Mouse (Mus musculus) MEL (cell line): ENCODE data around the gene Fhad1. TPM values are rescaled to one million over a fixed set of nuclear protein-coding genes. Genes with fewer than 3 reads are reported as not detected.

Source experiments
- DNase-seq: peaks from one replicate; pipeline ENCODE4 v3.0.0; 2011; ENCODE audit warnings: low read depth, low spot score
- H3K27ac ChIP-seq: 2 replicates; pipeline ENCODE4 v1.5.1; 2012; ENCODE audit warnings: low read depth, mild to moderate bottlenecking, control low read depth, low read length, moderate library complexity; ENCODE audit not compliant: control insufficient read depth
- H3K27me3 ChIP-seq, 2 experiments: fragments of 150-350 bp in 1 of 2; sonication (generic) in 1 of 2; 2 replicates each; pipeline ENCODE4 v1.6.1; 2012; ENCODE audit warnings: low read length in 2 of 2, mild to moderate bottlenecking in 2 of 2, improper control_type of control experiment in 1 of 2, moderate library complexity in 1 of 2; ENCODE audit not compliant: insufficient read depth in 2 of 2, control insufficient read depth in 1 of 2
- H3K36me3 ChIP-seq, 2 experiments: 2 replicates each; pipeline ENCODE4 v1.6.1; 2012 to 2014; ENCODE audit warnings: low read length in 2 of 2, improper control_type of control experiment in 1 of 2, inconsistent platforms in 1 of 2, mild to moderate bottlenecking in 1 of 2; ENCODE audit not compliant: insufficient read depth in 2 of 2, control insufficient read depth in 1 of 2
- H3K4me1 ChIP-seq, 2 experiments: fragments of 150-350 bp in 1 of 2; sonication (generic) in 1 of 2; 2 replicates each; pipeline ENCODE4 v1.6.1; 2012; ENCODE audit warnings: low read length in 2 of 2, improper control_type of control experiment in 1 of 2, mild to moderate bottlenecking in 1 of 2; ENCODE audit not compliant: insufficient read depth in 2 of 2, control insufficient read depth in 1 of 2
- H3K4me3 ChIP-seq, 2 experiments: fragments of 150-350 bp in 1 of 2; sonication (generic) in 1 of 2; 2 replicates each; pipeline ENCODE4 v1.5.1; 2012; ENCODE audit warnings: low read depth in 2 of 2, low read length in 2 of 2, mild to moderate bottlenecking in 2 of 2, moderate library complexity in 2 of 2, control low read depth in 1 of 2, improper control_type of control experiment in 1 of 2; ENCODE audit not compliant: control insufficient read depth in 1 of 2, insufficient read depth in 1 of 2
- H3K79me2 ChIP-seq: 2 replicates; pipeline ENCODE4 v1.6.1; 2012; ENCODE audit warnings: mild to moderate bottlenecking, low read length, moderate library complexity; ENCODE audit not compliant: control insufficient read depth, poor library complexity, insufficient read depth
- H3K9ac ChIP-seq: 2 replicates; pipeline ENCODE4 v1.6.1; 2012; ENCODE audit warnings: low read depth, mild to moderate bottlenecking, control low read depth, low read length, moderate library complexity; ENCODE audit not compliant: control insufficient read depth, poor library complexity, severe bottlenecking
- H3K9me3 ChIP-seq: fragments of 150-350 bp; sonication (generic); replicated peaks from 2 replicates; pipeline ENCODE4 v1.6.1; 2012; ENCODE audit warnings: mild to moderate bottlenecking, low read length, improper control_type of control experiment, moderate library complexity; ENCODE audit not compliant: insufficient read depth
- BHLHE40 ChIP-seq: IDR thresholded peaks from 2 replicates; pipeline ENCODE4 v1.6.1; 2012; ENCODE audit warnings: low read depth, mild to moderate bottlenecking, inconsistent platforms, low read length, improper control_type of control experiment, borderline replicate concordance
- CHD1 ChIP-seq: IDR thresholded peaks from 2 replicates; pipeline ENCODE4 v1.6.1; 2012; ENCODE audit warnings: low read depth, mild to moderate bottlenecking, inconsistent platforms, low read length, improper control_type of control experiment
- E2F4 ChIP-seq: IDR thresholded peaks from 2 replicates; pipeline ENCODE4 v1.6.1; 2011; ENCODE audit warnings: low read depth, low read length, improper control_type of control experiment, borderline replicate concordance
- ETS1 ChIP-seq: IDR thresholded peaks from 2 replicates; pipeline ENCODE4 v1.6.1; 2012; ENCODE audit warnings: low read depth, mild to moderate bottlenecking, inconsistent platforms, low read length, improper control_type of control experiment, moderate library complexity
- JUND ChIP-seq: IDR thresholded peaks from 2 replicates; pipeline ENCODE4 v1.6.1; 2011; ENCODE audit warnings: low read depth, mild to moderate bottlenecking, improper control_type of control experiment, low read length
- MAX ChIP-seq: IDR thresholded peaks from 2 replicates; pipeline ENCODE4 v1.6.1; 2011; ENCODE audit warnings: low read length, improper control_type of control experiment
- MXI1 ChIP-seq: IDR thresholded peaks from 2 replicates; pipeline ENCODE4 v1.6.1; 2011; ENCODE audit warnings: mild to moderate bottlenecking, low read depth, low read length, improper control_type of control experiment
- POLR2A ChIP-seq, 2 experiments: IDR thresholded peaks; 2 replicates each; pipeline ENCODE4 v1.6.1; 2011 to 2012; ENCODE audit warnings: low read length in 2 of 2, mild to moderate bottlenecking in 2 of 2, control low read depth in 1 of 2, improper control_type of control experiment in 1 of 2, low read depth in 1 of 2, moderate library complexity in 1 of 2; ENCODE audit not compliant: control insufficient read depth in 1 of 2, insufficient read depth in 1 of 2, poor library complexity in 1 of 2
- RAD21 ChIP-seq: IDR thresholded peaks from 2 replicates; pipeline ENCODE4 v1.6.1; 2011; ENCODE audit warnings: mild to moderate bottlenecking, low read depth, low read length, improper control_type of control experiment
- RCOR1 ChIP-seq: IDR thresholded peaks from 2 replicates; pipeline ENCODE4 v1.6.1; 2012; ENCODE audit warnings: low read depth, mild to moderate bottlenecking, inconsistent platforms, low read length, improper control_type of control experiment
- SIN3A ChIP-seq: IDR thresholded peaks from 2 replicates; pipeline ENCODE4 v1.6.1; 2012; ENCODE audit warnings: low read length, improper control_type of control experiment, inconsistent platforms
- TAL1 ChIP-seq: IDR thresholded peaks from 2 replicates; pipeline ENCODE4 v1.6.1; 2012; ENCODE audit warnings: mild to moderate bottlenecking, inconsistent platforms, low read length, moderate library complexity, mixed read lengths
- UBTF ChIP-seq: IDR thresholded peaks from 2 replicates; pipeline ENCODE4 v1.6.1; 2012; ENCODE audit warnings: low read depth, mild to moderate bottlenecking, inconsistent platforms, low read length, improper control_type of control experiment, moderate library complexity, borderline replicate concordance; ENCODE audit not compliant: insufficient read depth
- USF1 ChIP-seq: IDR thresholded peaks from 2 replicates; pipeline ENCODE4 v1.6.1; 2014; ENCODE audit warnings: low read depth, mild to moderate bottlenecking, inconsistent platforms, low read length, improper control_type of control experiment, moderate library complexity
- ZC3H11A ChIP-seq: IDR thresholded peaks from 2 replicates; pipeline ENCODE4 v1.6.1; 2012; ENCODE audit warnings: low read depth, mild to moderate bottlenecking, inconsistent platforms, low read length, improper control_type of control experiment
- ZMIZ1 ChIP-seq: IDR thresholded peaks from 2 replicates; pipeline ENCODE4 v1.6.1; 2012; ENCODE audit warnings: low read depth, mild to moderate bottlenecking, inconsistent platforms, low read length, improper control_type of control experiment, moderate library complexity
- polyA plus RNA-seq, 2 experiments: library from polyadenylated mRNA; stranded (reverse) in 1 of 2; unstranded in 1 of 2; fragments of >175 nt in 1 of 2; fragments of >200 nt in 1 of 2; gene quantifications; 2 replicates each; pipeline versions ENCODE4 v1.2.1 to v1.2.4; 2012; ENCODE audit warnings: low replicate concordance in 2 of 2, low read depth in 1 of 2; ENCODE audit not compliant: insufficient read length in 2 of 2, insufficient read depth in 1 of 2, missing spikeins in 1 of 2
- total RNA-seq: library from RNA; depleted of rRNA; stranded (reverse); fragments of 300-350 nt; gene quantifications from 2 replicates; pipeline ENCODE4 v1.2.3, GENCODE M21; 2012

Gene Fhad1
- total and polyA plus RNA-seq, 3 experiments = not detected

- no peaks in the 10 kb centered on the region for H3K79me2 ChIP-seq
- H3K36me3 ChIP-seq = no peaks in the 10 kb centered on the region
- no peak overlapping the region for H3K27ac ChIP-seq
- H3K4me3 ChIP-seq = no peak overlapping the region
- DNase-seq = no peak
- H3K4me1 ChIP-seq = no peaks in the 10 kb centered on the region
- TF ChIP-seq ZC3H11A = no peak
- TF ChIP-seq POLR2A (IDR thresholded peaks at IDR 0.05; ENCODE audit: control insufficient read depth in 1 of 2, insufficient read depth in 1 of 2, low read depth in 1 of 2, low read length in 2 of 2, poor library complexity in 1 of 2) = no peak
- TF ChIP-seq RCOR1 = no peak
- no peak for TF ChIP-seq JUND
- no peak for TF ChIP-seq ZMIZ1
- no peak for TF ChIP-seq TAL1
- no peak for TF ChIP-seq CHD1
- no peak for TF ChIP-seq MXI1
- no peak for TF ChIP-seq USF1
- TF ChIP-seq MAX = no peak
- no peaks in the 10 kb centered on the region for H3K27me3 ChIP-seq
- H3K9ac ChIP-seq = no peak overlapping the region
- H3K9me3 ChIP-seq = no peaks in the 10 kb centered on the region
Measured at GRCm38 (mm10) chr4:142054580-142054979, 39.7 kb upstream of the Fhad1 start.

GRCm38 (mm10) chr4:142053661-142054448 is 39.0 kb upstream of the Fhad1 start:
- H3K9ac ChIP-seq = no peak overlapping the region
- TF ChIP-seq SIN3A (no peak), ETS1 (no peak), MXI1 (no peak)

GRCm38 (mm10) chr4:142053261-142053660 is 38.4 kb upstream of the Fhad1 start:
- Histone ChIP-seq H3K4me3 (no peak overlapping the region), H3K27me3 (no peaks in the 10 kb centered on the region), H3K9me3 (no peaks in the 10 kb centered on the region), H3K9ac (no peak overlapping the region), H3K36me3 (no peaks in the 10 kb centered on the region), H3K27ac (no peak overlapping the region), H3K79me2 (no peaks in the 10 kb centered on the region), H3K4me1 (no peaks in the 10 kb centered on the region)
- TF ChIP-seq BHLHE40 = no peak
- no peak for TF ChIP-seq RAD21
- TF ChIP-seq E2F4 = no peak
- TF ChIP-seq UBTF = no peak
- DNase-seq = no peak

More at GRCm38 (mm10) chr4:142053661-142054448, 39.0 kb upstream of the Fhad1 start:
- H3K4me1 ChIP-seq = no peaks in the 10 kb centered on the region
- H3K4me3 ChIP-seq = no peak overlapping the region
- H3K27me3 ChIP-seq = no peaks in the 10 kb centered on the region
- no peaks in the 10 kb centered on the region for H3K36me3 ChIP-seq
- no peaks in the 10 kb centered on the region for H3K9me3 ChIP-seq
- no peaks in the 10 kb centered on the region for H3K79me2 ChIP-seq
- no peak overlapping the region for H3K27ac ChIP-seq
- DNase-seq = no peak
